Mouse (Mus musculus) hindbrain, embryonic 10.5 days (tissue): Measurements from ENCODE around the gene Adcy5. TPM values are rescaled to one million over a fixed set of nuclear protein-coding genes. Genes with fewer than 3 reads are reported as not detected.

Source experiments
- DNase-seq: peaks from one replicate; pipeline ENCODE4 v3.0.0-alpha.2; 2017; ENCODE audit warnings: low spot score
- H3K27ac ChIP-seq: fragments of 300-500 bp; sonication (generic); 2 replicates; pipeline ENCODE4 v1.5.1; 2016; ENCODE audit warnings: mild to moderate bottlenecking, moderate library complexity
- H3K27me3 ChIP-seq: fragments of 300-500 bp; sonication (generic); 2 replicates; pipeline ENCODE4 v1.6.1; 2016; ENCODE audit warnings: mild to moderate bottlenecking; ENCODE audit not compliant: poor library complexity, insufficient read depth, severe bottlenecking
- H3K36me3 ChIP-seq: fragments of 300-500 bp; sonication (generic); 2 replicates; pipeline ENCODE4 v1.6.1; 2016; ENCODE audit warnings: mild to moderate bottlenecking, moderate library complexity
- H3K4me1 ChIP-seq: fragments of 300-500 bp; sonication (generic); replicated peaks from 2 replicates; pipeline ENCODE4 v1.6.1; 2016; ENCODE audit warnings: mild to moderate bottlenecking
- H3K4me3 ChIP-seq: fragments of 300-500 bp; sonication (generic); 2 replicates; pipeline ENCODE4 v1.5.1; 2016; ENCODE audit warnings: mild to moderate bottlenecking, moderate library complexity
- H3K9me3 ChIP-seq: fragments of 300-500 bp; sonication (generic); 2 replicates; pipeline ENCODE4 v1.6.1; 2016; ENCODE audit warnings: mild to moderate bottlenecking, moderate library complexity
- WGBS: fragments of 180-500 bp; shearing (Covaris S2); methylation state at CpG from one replicate; pipeline ENCODE4 v1.1.7; 2016; 5-methylcytosine and 5-hydroxymethylcytosine counted together
- polyA plus RNA-seq: library from polyadenylated mRNA; unstranded; fragments of >200 nt; fragmentation: Nextera tagmentation; extraction: Ambion mirVana; gene quantifications from 2 replicates; pipeline ENCODE4 v1.2.1, GENCODE M21; 2016

Adcy5 gene
- polyA plus RNA-seq, 1 experiment from 2014 or later: 1.9 TPM

DNA sequence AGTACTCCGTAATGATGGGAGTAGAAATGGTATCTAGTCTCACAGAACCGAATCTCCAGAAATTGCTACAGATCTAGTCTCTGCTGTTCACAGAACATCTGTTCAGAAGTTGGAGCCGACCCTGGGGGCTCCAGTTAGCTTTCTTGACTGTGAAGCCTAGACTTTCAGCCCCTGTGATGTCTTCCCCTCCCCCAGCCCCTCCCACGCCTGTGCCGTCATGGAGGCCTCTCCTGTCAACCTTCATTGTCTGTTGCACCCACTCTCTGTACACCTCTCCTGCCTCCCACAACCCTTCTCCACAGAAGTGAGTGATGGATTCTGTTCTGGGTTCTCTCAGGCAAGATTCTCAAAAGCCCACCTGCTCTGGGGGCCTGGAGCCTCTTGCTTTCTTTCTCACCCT is 65.7 kb downstream of the Adcy5 start:
- Histone ChIP-seq H3K4me1 (peaks cover 44% of the 10 kb centered on the region), H3K4me3 (no peak overlapping the region), H3K27ac (peak overlapping the region; percentile 36; the same call in 1 of the 2 replicates), H3K36me3 (no peaks in the 10 kb centered on the region), H3K27me3 (no peaks in the 10 kb centered on the region), H3K9me3 (no peaks in the 10 kb centered on the region)
- WGBS: 79% methylated on average over 5 of the region's 5 CpGs
- no peak for DNase-seq

DNA sequence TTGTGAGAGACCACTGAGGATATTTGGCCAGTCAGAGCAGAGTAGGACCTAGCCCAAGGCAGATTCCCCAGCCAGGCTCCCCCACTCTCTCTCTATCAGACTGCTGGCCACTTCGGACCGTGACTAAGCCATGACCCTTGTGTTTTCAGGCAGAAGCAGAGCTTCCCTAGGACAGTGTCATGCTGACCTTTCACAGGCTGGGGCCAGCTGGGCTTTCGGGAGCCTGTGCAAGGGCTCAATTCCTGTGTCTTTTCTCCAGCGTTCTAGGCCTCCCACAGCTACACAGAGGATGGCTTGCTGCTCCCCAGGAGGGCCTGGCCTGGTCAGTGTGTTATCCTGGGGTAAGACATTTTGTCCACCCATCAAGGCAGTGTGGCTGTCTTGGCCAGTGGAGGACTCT is 66.9 kb downstream of the Adcy5 start:
- H3K27me3 ChIP-seq: no peaks in the 10 kb centered on the region
- peak overlapping the region; percentile 66 for H3K27ac ChIP-seq
- H3K36me3 ChIP-seq: no peaks in the 10 kb centered on the region
- 24% methylated on average over 4 of the region's 4 CpGs for WGBS
- DNase-seq: no peak
- H3K4me3 ChIP-seq: no peak overlapping the region
- peaks cover 32% of the 10 kb centered on the region for H3K4me1 ChIP-seq
- no peaks in the 10 kb centered on the region for H3K9me3 ChIP-seq

DNA sequence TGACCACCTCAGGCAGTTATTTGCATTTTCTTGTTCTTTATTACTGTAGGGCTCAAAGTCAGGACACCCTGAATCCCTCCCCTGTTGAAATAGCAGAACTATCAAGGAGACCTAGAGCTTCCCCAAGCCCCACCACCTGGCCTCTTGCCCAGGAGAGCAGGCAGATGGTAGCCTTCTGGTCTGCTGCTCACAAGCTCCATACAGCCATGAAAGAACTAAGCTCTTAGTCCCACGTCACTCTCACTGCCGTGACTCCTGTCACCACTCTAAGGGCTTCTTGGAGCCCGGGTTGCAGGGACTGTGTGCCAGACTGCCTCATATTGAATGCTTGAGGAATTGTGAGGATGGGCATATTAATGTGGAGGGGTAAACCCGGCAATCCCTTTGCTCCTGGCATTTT is 69.3 kb downstream of the Adcy5 start:
- no peak for DNase-seq
- Histone ChIP-seq H3K36me3 (no peaks in the 10 kb centered on the region), H3K4me1 (peaks cover 26% of the 10 kb centered on the region), H3K9me3 (no peaks in the 10 kb centered on the region), H3K27ac (no peak overlapping the region), H3K27me3 (no peaks in the 10 kb centered on the region), H3K4me3 (no peak overlapping the region)
- WGBS: 80% methylated on average over 4 of the region's 4 CpGs

GRCm38 (mm10) chr16:35224716-35225115 is 70.0 kb downstream of the Adcy5 start:
- Histone ChIP-seq H3K36me3 (no peaks in the 10 kb centered on the region), H3K27me3 (no peaks in the 10 kb centered on the region), H3K27ac (no peak overlapping the region), H3K4me1 (peaks cover 34% of the 10 kb centered on the region), H3K9me3 (no peaks in the 10 kb centered on the region), H3K4me3 (no peak overlapping the region)
- no peak for DNase-seq
- 87% methylated on average over 14 of the region's 14 CpGs for WGBS

- peak overlapping the region; percentile 76 for H3K27ac ChIP-seq
- peaks cover 5% of the 10 kb centered on the region; the same call in 1 of the 2 replicates for H3K27me3 ChIP-seq
- no peaks in the 10 kb centered on the region for H3K9me3 ChIP-seq
- H3K4me3 ChIP-seq: no peak overlapping the region
- DNase-seq: no peak
- peaks cover 42% of the 10 kb centered on the region for H3K4me1 ChIP-seq
- H3K36me3 ChIP-seq: no peaks in the 10 kb centered on the region
- 69% methylated on average over 11 of the region's 11 CpGs for WGBS
Observed at GRCm38 (mm10) chr16:35229582-35229981, 74.9 kb downstream of the Adcy5 start.

DNA sequence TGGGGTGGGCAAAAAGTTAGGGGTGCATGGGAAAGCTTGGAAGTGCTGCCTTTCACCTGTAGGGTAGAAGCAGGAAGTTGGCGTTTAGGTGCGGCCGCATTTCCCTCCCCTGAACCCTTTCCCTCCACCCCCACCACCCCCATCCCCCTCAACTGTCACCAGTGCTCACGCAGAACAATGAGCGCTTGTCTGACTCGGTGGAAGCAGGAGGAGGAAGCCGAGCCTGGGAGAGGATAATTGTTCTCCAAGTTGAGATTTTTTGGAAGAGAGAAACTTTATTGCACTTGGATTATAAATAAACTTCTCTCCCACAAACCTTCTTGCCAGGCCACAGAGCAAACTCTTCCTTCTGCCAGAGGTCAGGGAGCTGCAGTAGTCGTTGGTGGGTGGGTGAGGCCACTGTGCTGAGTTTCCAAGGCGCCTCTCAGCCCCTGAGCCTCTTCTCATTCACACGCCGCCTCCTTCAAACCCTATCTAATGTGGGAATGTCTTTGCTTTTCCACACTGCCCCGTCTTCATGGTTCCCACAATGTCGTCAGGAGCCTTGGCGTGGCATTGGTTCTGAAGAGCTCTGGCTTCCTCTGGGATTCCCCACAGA is 77.6 kb downstream of the Adcy5 start:
- Histone ChIP-seq H3K4me1 (peaks cover 44% of the 10 kb centered on the region), H3K9me3 (no peaks in the 10 kb centered on the region), H3K27ac (peak overlapping the region; percentile 75), H3K4me3 (peak overlapping the region; percentile 2; the same call in 1 of the 2 replicates), H3K27me3 (peaks cover 5% of the 10 kb centered on the region; the same call in 1 of the 2 replicates), H3K36me3 (no peaks in the 10 kb centered on the region)
- peak; percentile 33 for DNase-seq
- WGBS: 32% methylated on average over 14 of the region's 14 CpGs

DNA sequence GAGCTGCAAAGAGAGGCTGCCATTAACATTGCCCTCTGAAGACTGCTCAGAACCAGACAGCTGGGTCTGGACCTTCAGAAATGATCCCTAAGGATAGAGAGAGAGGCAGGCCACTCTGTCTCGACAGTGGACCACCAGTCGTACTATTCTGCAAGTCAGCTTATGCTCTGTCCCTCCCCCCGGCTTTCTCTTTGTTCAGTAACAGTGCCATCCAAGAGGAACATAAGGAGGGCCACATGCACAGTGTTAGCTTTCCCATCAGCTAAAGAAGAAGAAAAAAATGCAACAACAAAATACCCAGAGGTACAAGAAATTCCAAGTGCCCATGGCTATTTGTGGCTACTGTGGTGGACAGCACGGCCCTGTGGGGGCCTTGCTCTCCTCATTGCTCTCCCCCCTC is 78.7 kb downstream of the Adcy5 start:
- no peak for DNase-seq
- 89% methylated on average over 4 of the region's 4 CpGs for WGBS
- no peak overlapping the region for H3K27ac ChIP-seq

DNA sequence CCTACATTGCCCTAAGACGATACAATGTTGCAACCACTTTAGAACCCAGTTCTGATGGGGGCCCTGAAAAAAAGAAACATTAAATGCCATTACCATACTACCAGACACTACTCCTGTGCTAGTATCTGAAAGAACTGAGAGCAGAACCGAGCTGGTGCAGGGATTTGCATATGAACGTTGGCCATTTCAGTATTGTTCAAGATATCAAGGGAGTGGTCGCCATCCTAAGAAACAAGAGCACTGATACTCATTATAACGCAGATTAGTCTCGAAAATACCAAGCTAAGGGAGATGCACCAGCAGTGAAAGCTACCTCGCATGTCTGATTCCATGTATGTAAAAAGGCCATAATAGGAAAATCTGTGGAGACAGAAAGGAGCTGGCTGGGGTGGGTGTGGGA is 82.4 kb downstream of the Adcy5 start:
- Histone ChIP-seq H3K4me3 (no peak overlapping the region), H3K9me3 (no peaks in the 10 kb centered on the region), H3K27me3 (no peaks in the 10 kb centered on the region), H3K27ac (no peak overlapping the region), H3K4me1 (peaks cover 40% of the 10 kb centered on the region), H3K36me3 (no peaks in the 10 kb centered on the region)
- no peak for DNase-seq
- 83% methylated on average over 7 of the region's 7 CpGs for WGBS

More for the DNA sequence above, 78.7 kb downstream of the Adcy5 start:
- H3K4me3 ChIP-seq: no peak overlapping the region
- no peaks in the 10 kb centered on the region for H3K36me3 ChIP-seq
- peaks cover 5% of the 10 kb centered on the region; the same call in 1 of the 2 replicates for H3K27me3 ChIP-seq
- H3K4me1 ChIP-seq: peaks cover 44% of the 10 kb centered on the region
- H3K9me3 ChIP-seq: no peaks in the 10 kb centered on the region

- H3K27me3 ChIP-seq: no peaks in the 10 kb centered on the region
- 58% methylated on average over 12 of the region's 12 CpGs for WGBS
- no peaks in the 10 kb centered on the region for H3K36me3 ChIP-seq
- H3K4me3 ChIP-seq: no peak overlapping the region
- peak overlapping the region; percentile 57; the same call in 1 of the 2 replicates for H3K27ac ChIP-seq
- no peak for DNase-seq
- H3K4me1 ChIP-seq: peaks cover 27% of the 10 kb centered on the region
- no peaks in the 10 kb centered on the region for H3K9me3 ChIP-seq
Observed at GRCm38 (mm10) chr16:35239318-35239965, 84.8 kb downstream of the Adcy5 start.

- H3K27me3 ChIP-seq: no peaks in the 10 kb centered on the region
- no peak overlapping the region for H3K27ac ChIP-seq
- peaks cover 24% of the 10 kb centered on the region for H3K4me1 ChIP-seq
- H3K9me3 ChIP-seq: no peaks in the 10 kb centered on the region
- DNase-seq: no peak
- WGBS: 83% methylated on average over 4 of the region's 4 CpGs
- H3K36me3 ChIP-seq: no peaks in the 10 kb centered on the region
- no peak overlapping the region for H3K4me3 ChIP-seq
Observed at GRCm38 (mm10) chr16:35239966-35240730, 85.5 kb downstream of the Adcy5 start.

- WGBS: 59% methylated on average over 3 of the region's 3 CpGs
- DNase-seq: no peak
- no peaks in the 10 kb centered on the region for H3K36me3 ChIP-seq
Observed at GRCm38 (mm10) chr16:35247364-35247763, 92.7 kb downstream of the Adcy5 start.

DNA sequence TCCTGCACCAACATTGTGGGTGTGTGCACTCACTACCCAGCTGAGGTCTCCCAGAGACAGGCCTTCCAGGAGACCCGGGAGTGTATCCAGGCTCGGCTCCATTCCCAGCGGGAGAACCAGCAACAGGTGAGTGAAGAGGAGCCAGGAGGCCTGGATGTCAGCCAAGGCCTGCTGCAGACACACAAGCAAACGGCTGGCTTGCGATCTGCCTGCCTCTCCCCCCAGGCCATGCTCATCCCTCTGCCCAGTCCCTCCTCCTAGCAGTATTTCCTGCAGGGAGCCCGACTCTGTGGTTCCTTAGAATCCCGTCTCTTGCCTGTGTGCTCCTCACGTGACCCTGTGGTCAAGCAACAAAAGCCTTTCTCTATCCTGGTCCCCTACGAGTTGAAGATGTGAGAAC is 94.1 kb downstream of the Adcy5 start:
- no peaks in the 10 kb centered on the region for H3K9me3 ChIP-seq

More at GRCm38 (mm10) chr16:35247364-35247763, 92.7 kb downstream of the Adcy5 start:
- H3K27me3 ChIP-seq: no peaks in the 10 kb centered on the region
- no peak overlapping the region for H3K27ac ChIP-seq
- H3K4me1 ChIP-seq: peaks cover 9% of the 10 kb centered on the region; the same call in 1 of the 2 replicates
- H3K9me3 ChIP-seq: no peaks in the 10 kb centered on the region
- H3K4me3 ChIP-seq: no peak overlapping the region

DNA sequence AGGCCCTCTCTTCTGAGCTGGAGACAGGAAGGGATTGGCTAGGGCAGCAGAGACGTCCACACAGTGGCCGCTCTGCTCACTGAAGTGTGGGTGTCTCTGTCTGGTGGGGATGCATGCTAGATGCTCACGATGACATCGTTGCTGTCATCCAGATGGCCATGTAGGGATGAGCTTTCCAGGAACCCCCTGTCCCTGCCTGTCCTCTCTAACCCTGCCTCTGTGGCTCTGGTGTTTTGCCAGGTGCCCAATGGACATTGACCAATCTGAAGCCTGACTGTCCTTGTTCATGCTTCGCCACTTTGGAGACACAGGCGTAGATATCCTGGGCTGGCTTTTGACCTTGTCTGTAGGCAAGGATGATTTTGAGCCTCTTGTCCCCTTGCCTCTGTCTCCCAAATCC is 95.1 kb downstream of the Adcy5 start:
- Histone ChIP-seq H3K4me1 (peaks cover 28% of the 10 kb centered on the region), H3K27me3 (no peaks in the 10 kb centered on the region), H3K36me3 (no peaks in the 10 kb centered on the region), H3K4me3 (no peak overlapping the region), H3K27ac (no peak overlapping the region), H3K9me3 (no peaks in the 10 kb centered on the region)
- WGBS: 91% methylated on average over 6 of the region's 6 CpGs
- no peak for DNase-seq

More for the DNA sequence above, 94.1 kb downstream of the Adcy5 start:
- peak overlapping the region; percentile 17; the same call in 1 of the 2 replicates for H3K27ac ChIP-seq
- no peaks in the 10 kb centered on the region for H3K36me3 ChIP-seq
- no peak for DNase-seq
- no peaks in the 10 kb centered on the region for H3K27me3 ChIP-seq
- no peak overlapping the region for H3K4me3 ChIP-seq
- peaks cover 24% of the 10 kb centered on the region for H3K4me1 ChIP-seq
- WGBS: 56% methylated on average over 9 of the region's 9 CpGs
